Comparison of ENCODE assay signal across 9 mouse cellular contexts in genomic region chr14:7960616-7961015, GRCm38 (mm10). TPM values are rescaled to one million over a fixed set of nuclear protein-coding genes. Genes with fewer than 3 reads are reported as not detected.
DNase-seq lines count a peak whose midpoint lies in the region; ATAC-seq and TF ChIP-seq lines count a peak whose summit lies in the region.
"Had no signal": no experiment of that assay in that cellular context is flagged by ENCODE, and none has a peak within 500 bp of the region (broad histone marks: within the 10 kb centered on the region; RNA-seq: fewer than 3 reads in every experiment).

No protein-coding gene starts in this region.

- TF ChIP-seq POLR2A in CH12.LX (IDR thresholded peaks at IDR 0.05; ENCODE audit: low read depth, low read length) = no peak
- no peak for TF ChIP-seq POLR2A in cortical plate, adult 2 months (IDR thresholded peaks at IDR 0.05; ENCODE audit: extremely low read depth, insufficient read depth, low read length)

- ATAC-seq in intestine, postnatal 0 days = 0 out of 2 replicates have a peak, but pooled peaks have one; percentile 14
- ATAC-seq in midbrain, embryonic 13.5 days = peak; percentile 54; the same call in 1 of the 2 replicates
- no peak for ATAC-seq in erythroblast, adult 5-6 weeks (replicated peaks; ENCODE audit: low FRiP score, poor library complexity, severe bottlenecking)

- TF ChIP-seq EP300 in CH12.LX (IDR thresholded peaks at IDR 0.05; ENCODE audit: low read length) = no peak

- dilution Hi-C loops in CH12.LX (cut with MboI; ENCODE audit: extremely low pct_ligation_motif_present, extremely low pct_unique_long_range_greater_than_20kb, low sequenced_read_pairs) = no loop called here

- 71% methylated on average over 11 of the region's 11 CpGs for WGBS in intestine, postnatal 0 days
- 56% methylated on average over 11 of the region's 11 CpGs for WGBS in midbrain, embryonic 13.5 days

- peaks cover 12 to 43% of the 10 kb centered on the region in 2 experiments for H3K4me1 ChIP-seq in CH12.LX (ENCODE audit: control insufficient read depth in 1 of 2, insufficient read depth in 2 of 2)
- H3K4me1 ChIP-seq in cortical plate, adult 2 months (ENCODE audit: control insufficient read depth, insufficient read depth, low read length) = no peaks in the 10 kb centered on the region
- no peaks in the 10 kb centered on the region for H3K4me1 ChIP-seq in intestine, postnatal 0 days (replicated peaks; ENCODE audit: control insufficient read depth, insufficient read depth, low read length)
- peaks cover 9% of the 10 kb centered on the region for H3K4me1 ChIP-seq in midbrain, embryonic 13.5 days (replicated peaks)

- H3K79me2 ChIP-seq in CH12.LX (replicated peaks; ENCODE audit: control insufficient read depth, extremely low read depth, insufficient read depth, poor library complexity, severe bottlenecking) = no peaks in the 10 kb centered on the region

- no peaks in the 10 kb centered on the region for H3K9me3 ChIP-seq in CH12.LX (replicated peaks; ENCODE audit: low read length)
- no peaks in the 10 kb centered on the region for H3K9me3 ChIP-seq in intestine, postnatal 0 days (ENCODE audit: control insufficient read depth)
- H3K9me3 ChIP-seq in midbrain, embryonic 13.5 days = no peaks in the 10 kb centered on the region

- H3K9ac ChIP-seq in CH12.LX (ENCODE audit: insufficient read depth, low read depth) = no peak overlapping the region
- H3K9ac ChIP-seq in intestine, postnatal 0 days (ENCODE audit: low read depth, low read length) = no peak overlapping the region
- no peak overlapping the region for H3K9ac ChIP-seq in midbrain, embryonic 13.5 days (replicated peaks)

- no peak overlapping the region for H3K4me3 ChIP-seq in gastrocnemius, adult 2 months
- H3K4me3 ChIP-seq in CH12.LX (replicated peaks in 1 of 3; ENCODE audit: low read depth in 2 of 3, low read length in 2 of 3, poor library complexity in 1 of 3) = no peak overlapping the region
- no peak overlapping the region for H3K4me3 ChIP-seq in cortical plate, adult 2 months (ENCODE audit: insufficient read depth, low read length)
- no peak overlapping the region for H3K4me3 ChIP-seq in intestine, postnatal 0 days (ENCODE audit: low read depth, low read length)
- H3K4me3 ChIP-seq in midbrain, embryonic 13.5 days (replicated peaks) = no peak overlapping the region

- no peak overlapping the region for H3K27ac ChIP-seq in gastrocnemius, adult 2 months
- no peak overlapping the region for H3K27ac ChIP-seq in CH12.LX (ENCODE audit: insufficient read depth, low read depth)
- H3K27ac ChIP-seq in cortical plate, adult 2 months (ENCODE audit: insufficient read depth, low read length) = no peak overlapping the region
- no peak overlapping the region for H3K27ac ChIP-seq in intestine, postnatal 0 days (ENCODE audit: low read depth, low read length)
- H3K27ac ChIP-seq in midbrain, embryonic 13.5 days = no peak overlapping the region
- H3K27ac ChIP-seq: macrophage had no signal

- TF ChIP-seq RAD21 in CH12.LX (IDR thresholded peaks at IDR 0.05; ENCODE audit: low read depth, low read length) = peak; percentile 22

- intact Hi-C loops in gastrocnemius, adult 2 months (cut with DNase I) = loop anchor here (10.0 kb wide), 2 partner anchors 204 to 384 kb away; no protein-coding TSS in a partner anchor

- in situ Hi-C loops in CH12.LX (cut with MboI; ENCODE audit: low pct_ligation_motif_present, low pct_unique_long_range_greater_than_20kb, low sequenced_read_pairs) = loop anchor here (5.0 to 10.0 kb wide), 4 partner anchors 42 to 374 kb away; partner anchors contain the start of genes Abhd6 and Flnb

- peaks cover 0 to 6% of the 10 kb centered on the region in 2 experiments for H3K36me3 ChIP-seq in CH12.LX (replicated peaks in 1 of 2; ENCODE audit: control insufficient read depth in 1 of 2, insufficient read depth in 1 of 2, low read length in 1 of 2)
- H3K36me3 ChIP-seq in intestine, postnatal 0 days (ENCODE audit: control insufficient read depth, insufficient read depth) = no peaks in the 10 kb centered on the region
- H3K36me3 ChIP-seq in midbrain, embryonic 13.5 days = no peaks in the 10 kb centered on the region

- H3K4me2 ChIP-seq in CH12.LX (ENCODE audit: insufficient read depth, low read depth, poor library complexity, severe bottlenecking) = no peak overlapping the region
- H3K4me2 ChIP-seq in intestine, postnatal 0 days (replicated peaks; ENCODE audit: low read depth) = no peak overlapping the region
- H3K4me2 ChIP-seq in midbrain, embryonic 13.5 days (replicated peaks) = no peak overlapping the region

- no peak for DNase-seq in gastrocnemius, adult 2 months
- DNase-seq in gastrocnemius, postnatal 4 days (ENCODE audit: low spot score in 2 of 2) = no peak
- peak; percentile 40 for DNase-seq in CH12.LX (ENCODE audit: extremely low read depth)
- DNase-seq in urinary bladder, postnatal 36 days (ENCODE audit: low spot score in 2 of 2) = no peak

- H3K27me3 ChIP-seq in CH12.LX (replicated peaks) = no peaks in the 10 kb centered on the region
- H3K27me3 ChIP-seq in intestine, postnatal 0 days (replicated peaks; ENCODE audit: control insufficient read depth, insufficient read depth, low read length) = no peaks in the 10 kb centered on the region
- H3K27me3 ChIP-seq in midbrain, embryonic 13.5 days = no peaks in the 10 kb centered on the region

- peak; percentile 22; the same call in 1 of the 2 replicates for TF ChIP-seq CTCF in gastrocnemius, adult 2 months (IDR thresholded peaks at IDR 0.05)
- peak; percentile 31 to 57 for TF ChIP-seq CTCF in CH12.LX (conservative IDR thresholded peaks at IDR 0.05 in 1 of 2, IDR thresholded peaks at IDR 0.05 in 1 of 2; ENCODE audit: low read depth in 2 of 2, low read length in 2 of 2)
- peak; percentile 56 for TF ChIP-seq CTCF in cortical plate, adult 2 months (IDR thresholded peaks at IDR 0.05; ENCODE audit: extremely low read depth, insufficient read depth, low read length)
- peak; percentile 69 for TF ChIP-seq CTCF in intestine, postnatal 0 days (IDR thresholded peaks at IDR 0.05; ENCODE audit: low read depth)

TF ChIP-seq in CH12.LX, 34 proteins besides CTCF, POLR2A, EP300 and RAD21:
- TF ChIP-seq GABPA (IDR thresholded peaks at IDR 0.05; ENCODE audit: insufficient replicate concordance, low read depth, low read length) (no peak), SMC3 (IDR thresholded peaks at IDR 0.05; ENCODE audit: low read depth, low read length) (peak; percentile 31)

RNA-seq across cellular contexts. Expression of gene Gm45521, which starts 3.5 kb away (rescaled TPM):
- not detected for total RNA-seq in gastrocnemius, adult 2 months (2021)
- total RNA-seq in gastrocnemius, postnatal 4 days (2021) = not detected
- total RNA-seq in CH12.LX (2012; rRNA removed) (not detected in 2 replicates), CH12.LX (2014; rRNA removed) (not detected in 2 replicates)
- not detected in 2 replicates for polyA plus RNA-seq in CH12.LX (2012; ENCODE audit: insufficient read length, low read depth)
- not detected in 2 replicates for polyA plus RNA-seq in cortical plate, adult 2 months (2012; rRNA removed)
- polyA plus RNA-seq in intestine, postnatal 0 days (2015; fragmentation: Nextera tagmentation; extraction: Ambion mirVana) = not detected in 2 replicates
- 0.42 TPM in 1 of 2 replicates, not detected in the other for polyA plus RNA-seq in midbrain, embryonic 13.5 days (2015; fragmentation: Nextera tagmentation; extraction: Ambion mirVana)
- not detected in 2 replicates for total RNA-seq in erythroblast, adult 5-6 weeks (2015; ENCODE audit: low replicate concordance)
- total RNA-seq in erythroblast, adult 5-6 weeks (2017; ENCODE audit: low replicate concordance) = not detected in 2 replicates
- polyA plus RNA-seq: macrophage had no signal

RNA-seq across cellular contexts. Expression of gene Dnase1l3, which starts 33.8 kb away (rescaled TPM):
- not detected for total RNA-seq in gastrocnemius, adult 2 months (2021)
- under 1 TPM; 0.07 to 0.10 TPM for total RNA-seq in gastrocnemius, postnatal 4 days (2021)
- total RNA-seq in CH12.LX (2012; rRNA removed) = 1.5 and 2.5 TPM in 2 replicates
- 2.5 and 2.9 TPM in 2 replicates for total RNA-seq in CH12.LX (2014; rRNA removed)
- 30.4 and 36.0 TPM in 2 replicates for polyA plus RNA-seq in CH12.LX (2012; ENCODE audit: insufficient read length, low read depth)
- polyA plus RNA-seq in cortical plate, adult 2 months (2012; rRNA removed) = 0.02 and 0.04 TPM in 2 replicates
- polyA plus RNA-seq in intestine, postnatal 0 days (2015; fragmentation: Nextera tagmentation; extraction: Ambion mirVana) = 2.5 and 3.0 TPM in 2 replicates
- polyA plus RNA-seq in midbrain, embryonic 13.5 days (2015; fragmentation: Nextera tagmentation; extraction: Ambion mirVana) = 0.03 and 0.10 TPM in 2 replicates
- total RNA-seq in erythroblast, adult 5-6 weeks (2015; ENCODE audit: low replicate concordance) = 0.19 TPM in 1 of 2 replicates, not detected in the other
- total RNA-seq in erythroblast, adult 5-6 weeks (2017; ENCODE audit: low replicate concordance) = not detected in 2 replicates

RNA-seq across cellular contexts. Expression of gene Abhd6, which starts 42.1 kb away (rescaled TPM):
- 1 to 10 TPM; 4.8 to 7.3 TPM for total RNA-seq in gastrocnemius, adult 2 months (2021)
- total RNA-seq in gastrocnemius, postnatal 4 days (2021) = 1 to 10 TPM; 2.4 to 3.8 TPM
- total RNA-seq in CH12.LX (2012; rRNA removed) (36.0 and 38.1 TPM in 2 replicates), CH12.LX (2014; rRNA removed) (31.9 and 39.2 TPM in 2 replicates)
- polyA plus RNA-seq in CH12.LX (2012; ENCODE audit: insufficient read length, low read depth) = 45.2 and 55.9 TPM in 2 replicates
- 53.3 and 55.5 TPM in 2 replicates for polyA plus RNA-seq in cortical plate, adult 2 months (2012; rRNA removed)
- 11.3 and 11.8 TPM in 2 replicates for polyA plus RNA-seq in intestine, postnatal 0 days (2015; fragmentation: Nextera tagmentation; extraction: Ambion mirVana)
- polyA plus RNA-seq in midbrain, embryonic 13.5 days (2015; fragmentation: Nextera tagmentation; extraction: Ambion mirVana) = 25.9 and 28.4 TPM in 2 replicates
- total RNA-seq in erythroblast, adult 5-6 weeks (2015; ENCODE audit: low replicate concordance) = not detected in 2 replicates
- not detected in 2 replicates for total RNA-seq in erythroblast, adult 5-6 weeks (2017; ENCODE audit: low replicate concordance)
